Mouse (Mus musculus) lung, adult 2 months (tissue): ENCODE results near the gene Fam98c.

Experiments
- CTCF ChIP-seq: fragments of 200-500 bp; IDR thresholded peaks from 2 replicates; pipeline ENCODE4 v1.5.1; 2011; ENCODE audit warnings: mild to moderate bottlenecking, low read length, control low read depth; ENCODE audit not compliant: insufficient read depth
- POLR2A ChIP-seq: fragments of 200-500 bp; IDR thresholded peaks from 2 replicates; pipeline ENCODE4 v1.6.1; 2011; ENCODE audit warnings: low read depth, mild to moderate bottlenecking, control low read depth, low read length, borderline replicate concordance; ENCODE audit errors: extremely low read depth

- TF ChIP-seq CTCF (no peak), POLR2A (no peak)
Observed at GRCm38 (mm10) chr7:29172390-29173016, 16.5 kb upstream of the Fam98c start.
